In genomic region chr7:15912183-15912582, GRCm38 (mm10) we compare ENCODE assay signal across 9 mouse cellular contexts. TPM values are rescaled to one million over a fixed set of nuclear protein-coding genes. Genes with fewer than 3 reads are reported as not detected.
DNase-seq lines count a peak whose midpoint lies in the region; ATAC-seq lines count a peak whose summit lies in the region.
"Had no signal": no experiment of that assay in that cellular context is flagged by ENCODE, and none has a peak within 500 bp of the region (broad histone marks: within the 10 kb centered on the region; RNA-seq: fewer than 3 reads in every experiment).

No protein-coding gene starts in this region.

- peak; percentile 47; the same call in 1 of the 2 replicates for ATAC-seq in intestine, embryonic 16.5 days
- peak; percentile 58 for ATAC-seq in liver, embryonic 11.5 days (replicated peaks; ENCODE audit: low FRiP score)

- H3K27ac ChIP-seq in intestine, embryonic 16.5 days (ENCODE audit: low read length) = no peak overlapping the region
- H3K27ac ChIP-seq in liver, embryonic 11.5 days (ENCODE audit: low read depth, low read length) = no peak overlapping the region

- H3K9ac ChIP-seq in intestine, embryonic 16.5 days (ENCODE audit: low read depth, low read length) = no peak overlapping the region
- no peak overlapping the region for H3K9ac ChIP-seq in liver, embryonic 11.5 days (ENCODE audit: low read depth, low read length)

- no peaks in the 10 kb centered on the region for H3K4me1 ChIP-seq in intestine, embryonic 16.5 days (ENCODE audit: control insufficient read depth, insufficient read depth, low read length)
- no peaks in the 10 kb centered on the region for H3K4me1 ChIP-seq in liver, embryonic 11.5 days (replicated peaks; ENCODE audit: control insufficient read depth, insufficient read depth, low read length)

- DNase-seq in 416B (ENCODE audit: low read depth) (peak; percentile 85), adipocyte (ENCODE audit: low spot score) (peak; percentile 77)
- DNase-seq in embryo, embryonic 10 days (ENCODE audit: low spot score) = peak; percentile 86
- DNase-seq in gastrocnemius, postnatal 4 days (ENCODE audit: low spot score in 2 of 2) = peak; percentile 72 to 73
- DNase-seq in liver, embryonic 11.5 days (ENCODE audit: low spot score) = peak; percentile 80
- peak; percentile 44 to 69 for DNase-seq in natural killer cell, adult 2 months (ENCODE audit: low spot score in 2 of 2)
- peak; percentile 87 for DNase-seq in splenic B cell, adult 2 months (ENCODE audit: low read depth, low spot score)

- H3K9me3 ChIP-seq in intestine, embryonic 16.5 days (ENCODE audit: control insufficient read depth, low read length) = no peaks in the 10 kb centered on the region
- no peaks in the 10 kb centered on the region for H3K9me3 ChIP-seq in liver, embryonic 11.5 days (ENCODE audit: control insufficient read depth, low read length)

- H3K4me2 ChIP-seq in intestine, embryonic 16.5 days (ENCODE audit: low read depth, low read length) = no peak overlapping the region
- no peak overlapping the region for H3K4me2 ChIP-seq in liver, embryonic 11.5 days

- no peaks in the 10 kb centered on the region for H3K27me3 ChIP-seq in intestine, embryonic 16.5 days (replicated peaks; ENCODE audit: control insufficient read depth, insufficient read depth, low read length)
- no peaks in the 10 kb centered on the region for H3K27me3 ChIP-seq in liver, embryonic 11.5 days (replicated peaks; ENCODE audit: control insufficient read depth, insufficient read depth, low read length)
- no peaks in the 10 kb centered on the region for H3K27me3 ChIP-seq in splenic B cell, adult 2 months (ENCODE audit: control insufficient read depth, insufficient read depth, low read length, poor library complexity, severe bottlenecking)

- no peak overlapping the region for H3K4me3 ChIP-seq in intestine, embryonic 16.5 days (ENCODE audit: low read length)
- H3K4me3 ChIP-seq in liver, embryonic 11.5 days (ENCODE audit: low read depth, low read length) = no peak overlapping the region
- H3K4me3 ChIP-seq: erythroblast, embryonic 14.5 days had no signal

- 0 out of 2 replicates have a peak, but pooled peaks cover 4% of the 10 kb centered on the region for H3K36me3 ChIP-seq in intestine, embryonic 16.5 days (ENCODE audit: control insufficient read depth, insufficient read depth, low read length)
- H3K36me3 ChIP-seq in liver, embryonic 11.5 days (ENCODE audit: control insufficient read depth, insufficient read depth, low read length) = peaks cover 2% of the 10 kb centered on the region; the same call in 1 of the 2 replicates
- H3K36me3 ChIP-seq in splenic B cell, adult 2 months (ENCODE audit: control insufficient read depth, insufficient read depth, low read length, poor library complexity, severe bottlenecking) = 0 out of 2 replicates have a peak, but pooled peaks cover 2% of the 10 kb centered on the region

- 2% methylated on average over 4 of the region's 4 CpGs for WGBS in intestine, embryonic 16.5 days
- 3% methylated on average over 4 of the region's 4 CpGs for WGBS in liver, embryonic 11.5 days

RNA-seq across cellular contexts. Expression of gene Selenow, which starts 10.0 kb away (rescaled TPM):
- 100 to 1,000 TPM; 440 to 541 TPM for total RNA-seq in gastrocnemius, postnatal 4 days (2021)
- 646 and 660 TPM in 2 replicates for polyA plus RNA-seq in intestine, embryonic 16.5 days (2015; fragmentation: Nextera tagmentation; extraction: Ambion mirVana)
- polyA plus RNA-seq in liver, embryonic 11.5 days (2014; fragmentation: Nextera tagmentation; extraction: Ambion mirVana) = 557 and 609 TPM in 2 replicates

RNA-seq across cellular contexts. Expression of gene Crxos, which starts 29.8 kb away (rescaled TPM):
- not detected for total RNA-seq in gastrocnemius, postnatal 4 days (2021)
- polyA plus RNA-seq in intestine, embryonic 16.5 days (2015; fragmentation: Nextera tagmentation; extraction: Ambion mirVana) = not detected in 2 replicates
- not detected in 2 replicates for polyA plus RNA-seq in liver, embryonic 11.5 days (2014; fragmentation: Nextera tagmentation; extraction: Ambion mirVana)

RNA-seq across cellular contexts. Expression of gene Crx, which starts 32.4 kb away (rescaled TPM):
- total RNA-seq in gastrocnemius, postnatal 4 days (2021) = not detected
- polyA plus RNA-seq in intestine, embryonic 16.5 days (2015; fragmentation: Nextera tagmentation; extraction: Ambion mirVana) = not detected in 2 replicates
- not detected in 2 replicates for polyA plus RNA-seq in liver, embryonic 11.5 days (2014; fragmentation: Nextera tagmentation; extraction: Ambion mirVana)
- polyA plus RNA-seq: erythroblast, embryonic 14.5 days had no signal

RNA-seq across cellular contexts. Expression of gene Nop53, which starts 33.7 kb away (rescaled TPM):
- 100 to 1,000 TPM; 172 to 173 TPM for total RNA-seq in gastrocnemius, postnatal 4 days (2021)
- polyA plus RNA-seq in intestine, embryonic 16.5 days (2015; fragmentation: Nextera tagmentation; extraction: Ambion mirVana) = 153 and 156 TPM in 2 replicates
- 217 and 219 TPM in 2 replicates for polyA plus RNA-seq in liver, embryonic 11.5 days (2014; fragmentation: Nextera tagmentation; extraction: Ambion mirVana)

RNA-seq across cellular contexts. Expression of gene Ehd2, which starts 55.2 kb away (rescaled TPM):
- 100 to 1,000 TPM; 160 to 194 TPM for total RNA-seq in gastrocnemius, postnatal 4 days (2021)
- 48.1 and 50.9 TPM in 2 replicates for polyA plus RNA-seq in intestine, embryonic 16.5 days (2015; fragmentation: Nextera tagmentation; extraction: Ambion mirVana)
- polyA plus RNA-seq in liver, embryonic 11.5 days (2014; fragmentation: Nextera tagmentation; extraction: Ambion mirVana) = 7.5 and 10.8 TPM in 2 replicates
